In genomic region chr14:48132865-48133802, GRCm38 (mm10) we compare ENCODE assay signal across 10 mouse cellular contexts. TPM values are rescaled to one million over a fixed set of nuclear protein-coding genes. Genes with fewer than 3 reads are reported as not detected.
A peak's percentile ranks its signal among the peaks of the same experiment; 100 is the strongest.
DNase-seq lines count a peak whose midpoint lies in the region; ATAC-seq and TF ChIP-seq lines count a peak whose summit lies in the region.
"Had no signal": no experiment of that assay in that cellular context is flagged by ENCODE, and none has a peak within 500 bp of the region (broad histone marks: within the 10 kb centered on the region; RNA-seq: fewer than 3 reads in every experiment).

No protein-coding gene starts in this region.

- H3K4me2 ChIP-seq in lung, embryonic 14.5 days = peak overlapping the region; percentile 45

- no peak overlapping the region for H3K27ac ChIP-seq in lung, embryonic 14.5 days (ENCODE audit: low read depth)

- H3K4me1 ChIP-seq in lung, embryonic 14.5 days (ENCODE audit: insufficient read depth) = peaks cover 61% of the 10 kb centered on the region

- WGBS in lung, embryonic 14.5 days = 22% methylated on average over 21 of the region's 21 CpGs

- no peak for ATAC-seq in lung, embryonic 14.5 days (ENCODE audit: insufficient read depth)
- ATAC-seq in hematopoietic stem cell, adult 5-6 weeks (replicated peaks in 1 of 2; ENCODE audit: insufficient read depth in 1 of 2, low FRiP score in 2 of 2, low TSS enrichment in 1 of 2, low read depth in 1 of 2, poor library complexity in 2 of 2, severe bottlenecking in 2 of 2) = peak; percentile 30 to 55; a peak in 2 of 4 replicates

- DNase-seq in cerebellum, adult 9-11 months = peak; percentile 12
- DNase-seq in cerebellum, postnatal 36 days = no peak
- DNase-seq in lung, embryonic 14.5 days = peak; percentile 33
- no peak for DNase-seq in lung, adult 18-20 months
- DNase-seq in lung, postnatal 10 days = peak; percentile 9
- no peak for DNase-seq in right cerebral cortex, postnatal 36 days (ENCODE audit: low spot score in 2 of 2)
- no peak for DNase-seq in gastrocnemius, adult 8-10 months (ENCODE audit: low spot score in 2 of 2)
- DNase-seq: kidney, adult 8-10 months had no signal

- H3K9ac ChIP-seq in lung, embryonic 14.5 days = no peak overlapping the region

- H3K36me3 ChIP-seq in lung, embryonic 14.5 days (ENCODE audit: insufficient read depth) = no peaks in the 10 kb centered on the region

- TF ChIP-seq CTCF in lung, embryonic 14.5 days (IDR thresholded peaks at IDR 0.05; ENCODE audit: low read depth) = no peak

- H3K4me3 ChIP-seq in lung, embryonic 14.5 days (ENCODE audit: low read depth, low read length) = no peak overlapping the region
- H3K4me3 ChIP-seq: myocyte had no signal

- H3K9me3 ChIP-seq in lung, embryonic 14.5 days (ENCODE audit: low read depth, low read length) = no peaks in the 10 kb centered on the region

- H3K27me3 ChIP-seq in lung, embryonic 14.5 days (ENCODE audit: insufficient read depth, low read length) = no peaks in the 10 kb centered on the region

RNA-seq across cellular contexts. Expression of gene Peli2, which starts 12.5 kb away (rescaled TPM):
- polyA plus RNA-seq in lung, embryonic 14.5 days (2014; fragmentation: Nextera tagmentation; extraction: Ambion mirVana) = 16.0 and 16.5 TPM in 2 replicates
- total RNA-seq in hematopoietic stem cell, adult 5-6 weeks (2017) = 6.6 and 9.8 TPM in 2 replicates
- total RNA-seq in gastrocnemius, adult 8-10 months (2022) = 10 to 100 TPM in 2 of 4 experiments, 1 to 10 TPM in 2; 8.3 to 15.3 (median 11.4) TPM

Comparison
In these comparisons a context has a peak if more than half of its experiments do, and no peak if none do; other contexts are left out.
1. DNase-seq: peak in cerebellum, adult 9-11 months (single experiment), lung, embryonic 14.5 days (single experiment) and lung, postnatal 10 days (single experiment); none in cerebellum, postnatal 36 days (0 of 2), lung, adult 18-20 months (0 of 2), right cerebral cortex, postnatal 36 days (0 of 2) and gastrocnemius, adult 8-10 months (0 of 2).